Mouse (Mus musculus) 3T3-L1 (cell line): ENCODE measurements around the gene Adamtsl1.
A peak's percentile ranks its signal among the peaks of the same experiment; 100 is the strongest.

Source experiments
- DNase-seq: peaks from one replicate; pipeline ENCODE4 v3.0.0-alpha.2; 2015; ENCODE audit warnings: low read depth, low spot score

The Adamtsl1 gene

GRCm38 (mm10) chr4:85513792-85514191 is at the start of gene Adamtsl1:
Adamtsl1 (plus strand) TSS chr4:85514172.
- DNase-seq, result no peak

GRCm38 (mm10) chr4:85483586-85483985 is 30.4 kb upstream of the Adamtsl1 start:
- no peak for DNase-seq

GRCm38 (mm10) chr4:85486316-85486946 is 27.5 kb upstream of the Adamtsl1 start:
- no peak for DNase-seq

- no peak for DNase-seq
These were observed 8.3 kb upstream of the Adamtsl1 start for GRCm38 (mm10) chr4:85505718-85506117.

GRCm38 (mm10) chr4:85506976-85507375 is 7.0 kb upstream of the Adamtsl1 start:
- no peak for DNase-seq

GRCm38 (mm10) chr4:85507491-85507890 is 6.5 kb upstream of the Adamtsl1 start:
- DNase-seq, result no peak

- DNase-seq, result no peak
These were observed 684 bp upstream of the Adamtsl1 start for GRCm38 (mm10) chr4:85513288-85513687.

GRCm38 (mm10) chr4:85514205-85514681 is 271 bp downstream of the Adamtsl1 start:
- no peak for DNase-seq

- no peak for DNase-seq
These were observed 13.1 kb downstream of the Adamtsl1 start for GRCm38 (mm10) chr4:85526966-85527566.

- no peak for DNase-seq
These were observed 15.9 kb downstream of the Adamtsl1 start for GRCm38 (mm10) chr4:85529852-85530251.

- DNase-seq, result no peak
These were observed 25.7 kb downstream of the Adamtsl1 start for GRCm38 (mm10) chr4:85539677-85540076.

GRCm38 (mm10) chr4:85543221-85543620 is 29.2 kb downstream of the Adamtsl1 start:
- no peak for DNase-seq

- no peak for DNase-seq
These were observed 40.7 kb downstream of the Adamtsl1 start for GRCm38 (mm10) chr4:85554696-85555095.

- no peak for DNase-seq
These were observed 45.8 kb downstream of the Adamtsl1 start for GRCm38 (mm10) chr4:85559753-85560152.

GRCm38 (mm10) chr4:85585426-85585825 is 71.5 kb downstream of the Adamtsl1 start:
- no peak for DNase-seq

GRCm38 (mm10) chr4:85588928-85589327 is 75.0 kb downstream of the Adamtsl1 start:
- DNase-seq, result no peak

GRCm38 (mm10) chr4:85591037-85591436 is 77.1 kb downstream of the Adamtsl1 start:
- no peak for DNase-seq

GRCm38 (mm10) chr4:85594159-85594558 is 80.2 kb downstream of the Adamtsl1 start:
- DNase-seq, result no peak

- DNase-seq, result no peak
These were observed 99.4 kb downstream of the Adamtsl1 start for GRCm38 (mm10) chr4:85613331-85613730.

GRCm38 (mm10) chr4:85618746-85619145 is 104.8 kb downstream of the Adamtsl1 start:
- peak; percentile 1 for DNase-seq

- no peak for DNase-seq
These were observed 105.3 kb downstream of the Adamtsl1 start for GRCm38 (mm10) chr4:85619261-85619660.

- no peak for DNase-seq
These were observed 115.4 kb downstream of the Adamtsl1 start for GRCm38 (mm10) chr4:85629381-85629780.

- DNase-seq, result no peak
These were observed 155.3 kb downstream of the Adamtsl1 start for GRCm38 (mm10) chr4:85669271-85669670.
